Mouse (Mus musculus): ENCODE results near the gene Clint1.

DNA sequence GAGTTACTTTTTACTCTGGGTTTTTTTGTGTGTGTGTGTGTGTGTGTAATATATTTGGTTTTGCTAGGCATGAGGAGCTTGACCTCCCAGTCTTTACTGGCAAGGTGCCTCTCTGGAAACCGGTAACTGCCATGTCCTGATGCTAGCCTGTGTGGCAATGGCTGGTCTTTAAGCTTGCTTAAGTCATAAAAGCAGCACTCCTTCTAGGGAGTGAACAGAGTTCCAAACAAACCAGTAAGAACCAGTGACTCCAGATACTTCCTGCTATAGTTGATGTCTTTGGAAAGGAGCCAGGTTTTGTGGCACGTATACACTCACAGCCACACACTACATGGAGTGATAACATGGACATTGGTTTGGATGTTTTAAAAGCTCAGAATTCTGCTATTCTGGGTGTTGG is 24.2 kb downstream of the Clint1 start:
- TF ChIP-seq CTCF (IDR thresholded peaks at IDR 0.05; ENCODE audit: borderline replicate concordance, insufficient read depth, low read length) (no peak), POLR2A (IDR thresholded peaks at IDR 0.05; ENCODE audit: low read depth, low read length) (no peak)
